Mouse (Mus musculus) spleen, postnatal 10 days (tissue): Measurements from ENCODE around the gene Amdhd1.
A peak's percentile ranks its signal among the peaks of the same experiment; 100 is the strongest.

Experiments
- DNase-seq, 2 experiments: peaks; one replicate each; pipeline ENCODE4 v3.0.0; 2021 to 2022; ENCODE audit warnings: low spot score in 2 of 2

Amdhd1 gene

GRCm38 (mm10) chr10:93540431-93541210 lies 788 bp upstream of the Amdhd1 start, which contains the start of gene Ccdc38:
Gene Ccdc38 (plus strand): TSS chr10:93540632.
- DNase-seq: peak; percentile 40 to 42

- no peak for DNase-seq
Measured at GRCm38 (mm10) chr10:93538818-93539217, 1.0 kb downstream of the Amdhd1 start.

- DNase-seq: no peak
Measured at GRCm38 (mm10) chr10:93538287-93538686, 1.5 kb downstream of the Amdhd1 start.

GRCm38 (mm10) chr10:93525329-93525728 lies 14.5 kb downstream of the Amdhd1 start:
- DNase-seq: no peak

- DNase-seq: no peak
Measured at GRCm38 (mm10) chr10:93520994-93521393, 18.8 kb downstream of the Amdhd1 start.

GRCm38 (mm10) chr10:93519756-93520155 lies 20.1 kb downstream of the Amdhd1 start:
- DNase-seq: no peak

- DNase-seq: no peak
Measured at GRCm38 (mm10) chr10:93519159-93519558, 20.7 kb downstream of the Amdhd1 start.

- no peak for DNase-seq
Measured at GRCm38 (mm10) chr10:93518620-93519019, 21.2 kb downstream of the Amdhd1 start.

- no peak for DNase-seq
Measured at GRCm38 (mm10) chr10:93518186-93518585, 21.6 kb downstream of the Amdhd1 start.

- no peak for DNase-seq
Measured at GRCm38 (mm10) chr10:93517754-93518153, 22.1 kb downstream of the Amdhd1 start.

GRCm38 (mm10) chr10:93515927-93516326 lies 23.9 kb downstream of the Amdhd1 start:
- DNase-seq: no peak

GRCm38 (mm10) chr10:93515419-93515818 lies 24.4 kb downstream of the Amdhd1 start:
- no peak for DNase-seq

GRCm38 (mm10) chr10:93509532-93510153 lies 30.2 kb downstream of the Amdhd1 start:
- DNase-seq: no peak

GRCm38 (mm10) chr10:93508383-93508970 lies 31.4 kb downstream of the Amdhd1 start:
- no peak for DNase-seq

- DNase-seq: no peak
Measured at GRCm38 (mm10) chr10:93501346-93501745, 38.5 kb downstream of the Amdhd1 start.

- DNase-seq: no peak
Measured at GRCm38 (mm10) chr10:93500864-93501263, 39.0 kb downstream of the Amdhd1 start.

GRCm38 (mm10) chr10:93490451-93490850 lies 49.4 kb downstream of the Amdhd1 start:
- no peak for DNase-seq

GRCm38 (mm10) chr10:93488828-93489226 lies 51.0 kb downstream of the Amdhd1 start:
- no peak for DNase-seq

- DNase-seq: no peak
Measured at GRCm38 (mm10) chr10:93488066-93488827, 51.6 kb downstream of the Amdhd1 start, which contains the start of gene Hal. Gene Hal (plus strand): TSS chr10:93488768.

- no peak for DNase-seq
Measured at GRCm38 (mm10) chr10:93486622-93487021, 53.2 kb downstream of the Amdhd1 start.

- DNase-seq: peak; percentile 21 to 64
Measured at GRCm38 (mm10) chr10:93485055-93485691, 54.7 kb downstream of the Amdhd1 start.
